Mouse (Mus musculus) retina, postnatal 1 day (tissue): Measurements from ENCODE around the gene Elavl2.

Experiments used
- DNase-seq: peaks from one replicate; pipeline ENCODE4 v3.0.0-alpha.2; 2012

Elavl2 gene

DNA sequence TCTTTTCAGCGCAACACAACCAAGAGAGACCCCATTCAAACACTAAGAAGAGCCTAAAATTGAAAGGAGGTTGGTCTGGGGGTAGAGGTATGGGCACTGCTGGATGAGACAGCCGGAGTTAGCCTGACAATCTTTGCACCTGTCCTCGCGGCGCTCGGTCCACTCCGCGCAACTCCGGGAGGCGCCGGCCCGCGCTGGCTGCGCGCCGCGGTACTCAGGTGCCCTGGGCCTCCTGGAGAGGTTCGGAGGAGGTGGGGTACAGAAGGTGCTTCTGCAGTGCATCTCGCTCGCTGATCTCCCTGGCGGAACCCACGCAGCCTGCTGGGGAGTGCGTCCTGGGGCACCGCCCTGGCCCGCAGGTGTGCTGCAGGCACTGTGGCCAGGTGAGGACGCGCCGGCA lies at the start of gene Elavl2:
TSS of gene Elavl2 (minus strand) at position 363 of the 400 bp plus-strand sequence.
- DNase-seq: peak; percentile 9

DNA sequence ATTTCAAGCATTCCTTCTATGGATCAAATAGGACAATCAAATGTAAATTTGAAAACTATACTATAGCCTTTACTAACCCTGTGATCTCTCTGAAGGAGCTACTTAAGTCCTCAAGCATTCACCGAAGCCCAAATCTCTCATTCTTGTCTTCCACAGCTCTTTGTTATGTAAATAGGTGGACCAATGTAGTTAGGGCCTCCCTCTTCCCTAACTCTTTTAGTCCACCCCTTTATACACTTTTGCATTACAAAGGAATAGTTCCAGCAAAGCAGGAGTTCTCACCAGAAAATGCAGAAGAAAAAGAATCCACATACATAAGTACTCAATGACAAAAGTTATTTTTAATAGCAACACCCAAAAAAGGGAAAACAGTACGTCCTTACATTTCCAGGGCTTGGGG lies 47.3 kb upstream of the Elavl2 start:
- DNase-seq: no peak

DNA sequence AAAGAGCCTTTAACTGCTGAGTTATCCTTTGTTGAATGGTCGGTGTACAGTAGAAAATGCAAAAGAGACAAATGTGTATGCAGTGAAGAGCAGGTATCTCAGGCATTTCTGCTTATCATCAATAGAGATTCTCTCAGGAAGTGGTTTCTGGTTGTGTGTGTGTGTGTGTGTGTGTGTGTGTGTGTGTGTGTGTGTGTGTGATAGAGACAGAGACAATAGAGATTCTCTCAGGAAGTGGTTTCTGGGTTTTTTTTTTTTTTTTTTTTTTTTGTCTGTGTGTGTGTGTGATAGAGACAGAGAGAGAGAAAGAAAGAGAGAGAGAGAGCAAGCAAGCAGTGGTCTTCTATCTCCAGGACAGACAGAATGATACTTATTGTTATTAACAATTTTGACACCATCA lies 15.0 kb upstream of the Elavl2 start:
- no peak for DNase-seq

DNA sequence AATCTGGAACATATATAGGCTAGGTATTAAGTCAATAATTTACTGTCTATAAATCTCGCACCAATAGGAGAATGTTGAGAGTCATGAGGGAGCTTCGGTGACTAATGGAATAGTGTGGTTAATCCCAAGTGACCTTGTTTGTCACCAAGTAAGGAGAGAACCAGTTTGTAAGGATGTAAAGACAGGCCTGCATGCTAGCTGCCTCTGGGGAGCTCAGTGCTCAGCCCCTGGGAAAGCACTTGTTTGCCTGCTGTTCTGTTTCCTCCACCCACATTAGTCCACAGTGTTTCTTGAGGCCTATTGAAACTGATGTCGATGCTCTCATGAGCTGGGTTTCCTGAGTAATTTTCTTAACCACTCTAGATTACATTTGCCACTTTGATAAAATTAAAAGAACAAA lies 4.5 kb upstream of the Elavl2 start:
- no peak for DNase-seq

DNA sequence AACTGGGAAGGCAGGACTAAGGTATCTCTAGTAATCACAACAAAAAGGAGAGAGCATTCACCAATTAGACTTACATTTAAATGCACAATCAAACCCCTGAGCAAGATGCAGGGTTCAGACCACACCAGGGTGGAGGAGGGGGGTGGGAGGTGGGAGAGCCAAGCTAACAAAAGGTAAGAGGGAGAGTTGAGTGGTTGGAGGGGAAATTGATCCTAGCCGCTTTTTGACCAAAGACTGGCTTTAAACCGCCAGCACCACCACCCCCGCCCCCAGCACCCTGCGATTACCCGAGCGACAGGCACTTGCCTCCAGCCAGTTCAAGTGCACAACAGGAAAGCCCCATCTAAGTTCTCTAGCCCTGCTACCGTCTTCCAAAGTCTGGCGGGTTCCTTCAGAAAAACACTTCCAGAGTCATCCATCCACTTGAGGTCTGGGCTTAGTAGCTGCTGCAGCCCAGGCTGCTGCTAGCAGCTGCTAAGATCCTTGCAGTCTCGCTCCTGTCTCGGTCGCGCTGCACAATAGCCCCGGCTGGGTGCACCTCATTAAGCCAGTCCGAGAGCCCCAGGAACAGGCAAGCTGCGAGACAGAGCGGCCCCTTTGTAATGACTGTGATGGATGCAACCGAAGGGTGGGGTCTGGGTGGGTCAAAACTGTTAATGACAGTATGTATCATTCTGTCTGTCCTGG lies 932 bp downstream of the Elavl2 start:
- DNase-seq: peak; percentile 76

DNA sequence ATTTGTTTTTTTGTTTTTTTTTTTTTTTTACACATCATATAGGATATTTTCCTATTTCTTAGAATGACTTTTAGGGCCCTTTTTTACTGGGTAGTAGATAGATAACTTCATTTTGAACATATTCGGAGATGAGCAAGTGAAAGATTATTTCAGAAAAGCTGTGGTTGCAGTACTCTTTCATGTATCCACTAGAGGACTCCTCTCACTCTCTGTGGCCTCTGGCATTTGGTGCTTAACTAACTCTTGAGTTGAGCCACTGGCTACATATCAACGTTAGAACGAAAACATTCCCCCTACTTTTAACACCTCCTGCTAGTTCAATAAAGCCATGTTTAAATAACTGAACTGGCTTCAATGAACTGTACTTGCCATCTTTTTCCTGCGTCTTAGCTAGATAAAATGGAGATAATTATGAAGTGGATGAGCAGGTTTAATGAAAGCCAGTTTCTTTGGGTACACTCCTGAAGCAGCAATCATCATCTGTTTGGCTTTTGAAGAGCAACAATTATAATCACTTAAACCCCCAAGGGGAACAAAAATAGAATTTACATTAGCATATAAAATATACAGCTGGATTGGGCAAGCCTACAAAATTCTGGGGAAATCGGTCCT lies 8.5 kb downstream of the Elavl2 start:
- DNase-seq: no peak

DNA sequence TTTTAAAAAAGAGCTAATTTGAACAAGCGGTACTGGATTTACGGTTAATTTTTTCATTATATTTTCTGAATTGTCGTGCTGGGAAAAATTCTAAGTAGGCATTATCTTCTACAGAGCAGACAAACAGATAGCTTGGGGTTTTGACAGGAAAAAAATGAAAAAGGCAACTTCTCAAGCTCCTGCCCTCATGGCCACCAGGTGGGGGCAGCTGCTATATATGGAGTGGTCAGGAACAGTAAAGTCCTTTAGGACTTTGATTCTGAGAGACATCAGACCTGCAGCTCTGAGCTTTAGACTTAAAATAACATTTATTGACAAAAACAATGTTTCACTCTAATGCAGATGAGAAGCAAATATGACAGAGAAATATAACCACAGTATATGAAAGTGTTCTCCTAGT lies 12.9 kb downstream of the Elavl2 start:
- no peak for DNase-seq

DNA sequence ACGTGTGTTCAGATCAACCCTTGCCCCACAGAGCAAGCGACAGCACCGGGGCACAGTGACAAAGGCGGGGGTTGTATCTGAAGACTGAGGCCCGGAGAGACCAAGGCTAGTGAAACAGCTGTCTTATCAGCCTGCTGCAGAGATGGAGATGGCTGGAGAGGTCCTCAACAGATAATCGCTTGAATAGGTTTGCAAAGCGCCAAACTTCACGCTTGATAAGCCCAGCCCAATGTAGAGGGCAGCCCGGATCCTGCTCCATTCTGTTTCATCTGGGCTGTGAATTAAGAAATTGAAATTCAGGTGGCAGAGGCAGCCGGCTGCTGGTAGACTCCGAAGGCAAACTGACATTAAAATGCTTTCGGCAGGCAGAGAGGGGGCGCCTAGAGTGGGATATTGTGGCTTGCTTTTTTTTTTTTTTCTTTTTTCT lies 19.4 kb downstream of the Elavl2 start:
- peak; percentile 44 for DNase-seq

DNA sequence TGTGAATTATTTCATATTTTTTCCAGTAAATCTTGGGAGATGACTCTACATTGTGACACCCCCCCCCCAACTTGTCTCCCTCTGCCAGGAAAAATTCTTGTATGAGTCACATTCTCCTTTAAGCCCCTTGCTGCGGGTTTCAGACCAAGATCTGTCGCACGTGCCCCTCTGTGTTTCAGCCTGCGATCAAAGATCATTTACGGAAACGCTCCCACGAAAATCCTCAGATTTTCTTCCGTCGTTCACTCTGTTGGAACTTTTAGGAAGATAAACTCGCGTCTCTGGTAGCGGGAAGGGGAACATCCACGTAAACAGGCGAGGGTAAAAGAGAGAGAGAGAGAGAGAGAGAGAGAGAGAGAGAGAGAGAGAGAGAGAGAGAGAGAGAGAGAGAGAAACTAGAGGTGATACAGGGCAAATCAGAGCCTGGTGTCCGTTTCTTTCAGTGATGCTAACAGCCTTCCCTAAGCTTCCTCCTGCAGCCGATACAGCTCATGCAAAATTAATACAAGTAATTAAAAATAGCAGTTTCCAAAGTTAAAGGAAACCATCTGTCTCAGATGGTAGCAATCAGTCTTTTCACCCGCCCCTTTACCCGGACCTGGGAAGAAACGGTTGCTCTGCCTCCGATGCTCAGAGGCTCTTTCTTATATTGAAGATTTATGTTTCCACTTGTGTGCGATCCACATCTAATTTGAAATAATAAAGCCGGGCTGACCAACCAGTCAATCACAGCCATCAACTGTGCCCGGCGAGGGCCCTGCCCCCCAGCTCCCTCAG lies 20.1 kb downstream of the Elavl2 start:
- no peak for DNase-seq

DNA sequence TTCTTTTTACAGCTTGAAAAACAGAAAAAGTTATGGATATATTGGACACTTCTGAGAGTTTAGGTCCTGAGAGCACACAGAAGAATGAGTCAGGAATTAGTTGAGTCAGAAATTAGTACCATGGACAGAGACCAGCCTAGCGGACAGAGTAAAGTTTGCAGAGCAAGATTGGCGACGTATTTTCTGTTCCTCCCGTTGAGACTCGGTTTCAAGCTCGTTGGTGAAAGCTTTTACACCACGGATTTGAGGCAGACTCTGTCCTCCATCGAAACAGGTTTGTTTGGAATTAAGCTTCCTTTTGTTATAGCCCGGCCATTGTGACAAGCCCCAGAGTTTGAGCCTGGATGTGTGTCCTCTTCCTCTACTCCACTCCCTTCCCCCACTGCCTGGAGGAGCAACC lies 21.0 kb downstream of the Elavl2 start:
- peak; percentile 64 for DNase-seq

DNA sequence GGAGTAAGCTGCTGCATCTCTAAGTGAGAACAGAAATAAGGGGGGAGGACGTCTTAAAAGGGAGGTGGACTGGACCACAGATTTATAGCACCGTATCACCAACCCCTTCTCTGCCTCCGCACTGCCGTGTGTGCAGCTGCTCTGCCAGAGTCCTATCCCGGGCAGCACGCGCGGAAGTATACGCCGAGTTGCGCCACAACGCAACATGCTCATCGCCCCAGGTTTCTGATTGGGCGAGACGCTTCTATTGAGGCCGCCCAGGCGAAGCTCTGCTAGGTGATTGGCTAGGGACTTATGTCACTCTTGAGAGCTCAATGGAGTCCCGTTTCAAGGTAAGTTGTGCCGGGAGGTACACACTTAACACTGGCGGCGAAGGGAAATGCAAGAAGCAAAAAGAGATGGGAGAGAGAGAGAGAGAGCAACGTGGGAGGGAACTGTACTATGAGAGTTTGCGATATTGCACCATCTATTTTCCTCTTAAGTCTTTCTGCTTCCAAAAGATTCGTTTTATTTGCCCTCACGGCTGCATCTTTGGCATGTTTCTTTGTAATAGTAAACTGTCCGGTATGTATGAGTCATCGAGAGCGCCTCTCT lies 24.2 kb downstream of the Elavl2 start:
- DNase-seq: peak; percentile 99

DNA sequence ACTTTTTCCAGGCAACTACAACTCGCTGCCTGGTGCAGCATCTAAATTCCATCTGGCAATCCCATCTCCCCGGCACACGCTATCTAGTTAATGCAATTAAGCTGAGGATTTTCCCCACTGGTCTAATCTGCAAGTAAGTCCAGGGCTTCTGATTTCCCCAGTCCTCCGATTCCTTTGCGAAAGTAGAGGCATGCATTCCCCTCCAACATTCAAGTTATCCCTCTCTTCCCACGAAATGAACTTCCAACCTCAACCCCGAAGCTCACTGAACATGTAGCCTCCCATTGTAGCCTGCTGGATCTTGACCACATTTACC lies 25.3 kb downstream of the Elavl2 start:
- peak; percentile 86 for DNase-seq

DNA sequence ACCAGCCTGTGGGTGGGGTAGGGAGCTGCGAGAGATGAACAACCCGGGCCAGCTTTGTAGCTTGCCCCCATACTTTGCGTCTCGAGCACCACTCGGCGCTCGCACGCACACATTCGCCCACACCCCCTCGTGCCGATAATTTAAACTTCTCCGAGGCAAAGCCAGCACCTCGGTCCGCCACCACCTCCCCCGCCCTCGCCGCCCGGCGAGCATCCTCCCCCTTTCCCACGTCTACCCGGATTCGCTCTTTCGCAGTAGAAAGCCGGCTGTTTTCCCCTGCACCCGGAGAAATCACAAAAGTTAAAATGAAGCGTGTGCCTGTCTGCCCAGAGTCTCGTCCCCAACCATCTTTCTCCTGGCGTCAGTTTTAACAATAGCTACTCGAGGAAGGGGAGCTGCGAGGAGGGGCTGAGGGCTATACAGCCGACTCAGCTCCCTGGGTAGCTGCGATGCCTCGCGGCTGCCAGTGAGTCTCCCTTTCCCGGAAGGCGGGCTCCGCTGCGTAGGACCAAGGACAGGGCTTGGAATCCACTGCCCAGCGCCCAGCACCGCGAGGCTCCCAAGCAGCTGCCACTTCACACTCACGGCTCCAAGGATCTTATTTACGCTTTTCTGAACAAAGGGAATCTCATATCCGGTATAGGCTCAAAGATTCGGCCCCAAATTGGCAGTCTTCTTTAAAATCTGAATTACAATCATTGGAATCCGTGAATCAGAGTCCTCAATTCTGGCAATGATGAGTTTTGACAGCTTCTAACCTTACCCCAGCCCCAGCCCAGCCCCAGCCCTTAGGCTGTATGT lies 25.8 kb downstream of the Elavl2 start:
- peak; percentile 78 for DNase-seq

DNA sequence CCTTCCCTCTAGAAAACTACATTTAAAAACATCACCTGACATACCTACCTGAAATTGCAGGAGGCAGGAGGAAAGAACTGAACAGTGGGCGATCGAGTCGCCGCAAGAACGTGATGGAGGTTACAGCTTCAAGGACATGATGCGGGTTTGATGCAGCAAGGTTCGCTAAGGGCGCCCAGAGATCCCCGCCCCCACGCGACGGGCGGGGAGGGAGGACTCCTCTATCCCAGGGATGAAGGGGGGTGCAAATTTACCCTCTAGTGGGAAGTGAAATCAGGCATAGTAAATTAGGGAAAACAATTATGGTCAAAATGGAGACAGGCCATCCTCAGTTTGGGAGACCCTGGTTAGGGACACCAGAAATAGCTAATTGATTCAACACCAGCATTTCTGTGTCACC lies 27.7 kb downstream of the Elavl2 start:
- peak; percentile 20 for DNase-seq

DNA sequence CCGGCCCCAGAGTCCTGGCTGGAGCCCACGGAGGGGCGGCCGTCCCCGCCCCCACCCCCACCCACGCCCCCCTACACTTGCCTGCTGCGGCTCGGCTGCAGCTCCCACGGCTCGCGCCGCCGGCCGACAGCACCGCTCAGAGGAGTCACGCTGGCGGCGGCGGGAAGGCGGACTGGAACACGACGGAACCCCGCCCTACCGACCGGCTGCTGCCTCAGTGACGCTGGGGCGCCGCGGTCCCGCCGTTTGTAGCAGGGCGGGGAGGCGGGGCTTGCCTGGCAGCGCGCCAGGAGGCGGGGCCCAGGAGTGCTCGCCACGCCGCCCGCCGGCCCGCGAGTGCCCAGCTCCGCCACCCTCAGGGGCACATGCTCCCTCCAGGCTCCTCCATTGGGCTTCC lies 28.8 kb downstream of the Elavl2 start:
- peak; percentile 87 for DNase-seq

DNA sequence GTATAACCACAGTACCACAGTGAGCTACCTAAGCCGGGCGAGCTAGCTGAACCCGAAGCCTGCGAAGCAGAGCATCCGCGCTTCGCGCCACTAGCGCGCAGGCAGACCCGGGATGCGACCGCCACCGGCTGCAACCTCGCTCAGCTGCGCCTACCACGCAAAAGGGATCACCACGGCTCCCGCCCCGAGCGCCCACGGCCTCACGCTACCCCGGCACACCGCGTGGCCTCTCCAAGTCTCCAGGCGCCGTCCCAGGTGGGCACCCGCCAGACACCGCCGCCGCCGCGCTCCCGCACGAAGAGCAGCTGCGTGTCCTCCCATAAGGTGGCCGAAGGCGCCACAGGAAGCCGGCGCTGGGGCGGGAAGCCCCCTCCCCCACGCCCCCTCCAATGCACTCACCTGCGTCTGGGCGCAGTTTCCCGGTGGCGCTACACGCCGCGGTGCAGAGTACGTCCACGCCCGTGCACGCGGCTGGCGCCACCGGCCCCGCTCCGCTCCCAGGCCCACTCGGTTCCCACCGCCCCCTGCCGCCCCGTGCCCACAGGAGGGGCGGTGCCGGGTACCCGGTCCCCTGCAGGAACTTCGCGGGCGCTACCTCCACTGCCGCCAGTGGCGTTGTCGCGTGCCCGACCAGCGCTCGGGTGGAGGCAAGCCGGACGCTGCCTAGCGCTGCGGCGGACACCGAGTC lies 29.3 kb downstream of the Elavl2 start:
- peak; percentile 55 for DNase-seq

DNA sequence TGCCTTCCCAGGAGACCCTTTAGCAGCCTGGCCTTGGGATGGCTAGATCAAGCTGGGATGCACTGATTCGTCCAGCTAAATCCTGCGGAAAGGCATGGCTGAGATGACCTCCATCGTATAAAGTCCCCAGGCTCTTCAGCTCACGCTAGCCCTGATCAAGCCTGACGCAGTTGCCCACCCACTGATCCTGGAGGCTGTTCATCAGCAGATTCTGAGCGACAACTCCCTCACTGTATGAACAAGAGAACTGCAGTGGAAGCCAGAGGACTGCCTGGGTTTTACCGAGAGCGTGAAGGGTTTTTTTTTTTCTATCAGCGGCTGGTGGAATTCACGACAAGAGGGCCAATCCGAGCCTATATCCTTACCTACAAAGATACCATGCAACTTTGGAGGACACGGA lies 35.3 kb downstream of the Elavl2 start:
- peak; percentile 33 for DNase-seq

DNA sequence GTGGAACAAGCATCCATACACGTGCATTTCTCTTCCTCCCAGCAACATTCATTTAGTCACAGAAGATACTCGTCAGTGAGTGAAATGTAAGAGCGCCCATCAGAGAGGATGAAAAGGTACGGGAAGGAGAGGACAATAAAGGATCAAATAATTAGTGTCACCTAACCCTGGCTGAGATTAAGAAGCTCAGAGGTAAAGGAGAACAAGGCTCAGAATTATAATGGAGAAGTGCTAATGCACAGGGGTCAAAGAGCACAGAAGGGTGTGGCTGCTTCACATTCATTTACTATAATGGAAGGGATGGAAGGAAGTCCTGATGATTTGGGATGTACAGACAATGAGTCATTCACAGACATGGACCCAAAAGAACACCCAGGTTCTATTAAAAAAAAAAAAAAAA lies 36.6 kb downstream of the Elavl2 start:
- no peak for DNase-seq

DNA sequence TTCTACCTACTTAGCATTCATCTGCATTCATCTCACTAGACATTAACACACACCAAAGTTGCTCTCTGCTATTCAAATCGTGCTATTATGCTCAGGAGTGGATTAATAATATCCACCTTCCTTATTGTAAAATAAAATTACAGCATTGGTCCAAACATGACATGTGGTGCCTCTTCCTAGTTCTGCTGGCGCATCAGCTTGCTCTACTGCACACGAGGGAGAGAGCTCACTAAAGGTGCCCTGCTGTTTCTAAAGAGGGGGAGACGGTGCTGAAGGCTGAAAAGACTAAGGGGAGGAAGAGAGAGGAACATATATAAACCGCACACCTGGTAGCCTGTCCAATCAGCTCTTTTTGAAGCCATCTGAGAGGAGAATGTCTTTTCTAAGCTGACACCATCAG lies 38.1 kb downstream of the Elavl2 start:
- no peak for DNase-seq

DNA sequence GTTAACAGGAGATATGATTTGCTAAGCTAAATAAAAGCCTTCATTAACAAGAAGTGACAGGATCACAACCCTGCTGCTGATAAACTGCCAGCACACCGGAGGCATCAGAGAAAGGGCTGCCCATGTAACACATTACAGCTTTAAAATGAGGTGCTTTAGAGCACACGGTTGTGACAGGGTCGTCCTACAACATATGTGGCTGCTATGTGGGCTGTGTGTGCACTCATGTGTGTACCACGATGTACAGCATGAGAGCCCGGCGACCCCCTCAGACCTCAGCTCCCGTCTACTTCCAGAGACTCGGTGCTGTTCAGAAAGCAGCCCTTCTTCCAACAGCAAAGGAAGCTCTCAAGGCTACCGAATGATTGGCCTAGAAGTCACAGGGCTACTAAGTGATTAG lies 47.4 kb downstream of the Elavl2 start:
- peak; percentile 5 for DNase-seq

DNA sequence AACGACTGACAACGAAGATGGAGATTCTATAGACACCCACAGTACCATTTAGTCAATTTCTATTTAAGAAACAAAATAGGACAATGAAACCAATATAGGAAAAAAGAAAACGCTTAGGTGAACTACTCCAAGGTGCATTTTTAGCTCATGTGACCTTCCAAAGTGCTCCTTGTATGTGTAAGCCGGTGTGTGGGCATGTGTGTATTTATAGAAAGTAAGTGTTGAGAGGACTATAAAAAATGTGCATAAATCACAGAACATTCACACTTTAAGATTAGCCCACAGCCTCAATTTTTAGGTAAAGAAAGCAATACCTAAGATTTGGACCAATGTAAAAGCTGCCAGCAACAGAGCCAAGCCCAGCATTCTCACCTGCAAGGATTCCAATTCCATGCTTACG lies 51.0 kb downstream of the Elavl2 start:
- no peak for DNase-seq

DNA sequence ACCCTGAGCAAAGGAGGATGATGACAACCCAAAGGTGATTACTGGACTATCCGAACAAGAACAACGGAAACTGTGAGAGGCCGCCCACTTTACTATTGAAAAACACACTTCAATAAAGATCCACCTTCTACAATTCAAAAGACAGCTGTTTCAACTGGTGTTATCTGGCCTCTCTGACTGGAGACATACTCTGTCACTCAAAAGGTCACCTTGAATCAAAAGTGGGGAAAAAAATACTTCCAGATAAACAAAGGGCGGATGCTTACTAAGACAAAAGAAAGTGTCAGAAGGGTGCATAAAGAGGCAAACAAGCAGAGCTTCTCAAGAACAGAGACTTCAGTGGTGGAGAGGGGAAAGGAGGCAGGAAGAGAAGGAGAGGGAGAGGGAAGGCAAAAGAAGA lies 66.4 kb downstream of the Elavl2 start:
- no peak for DNase-seq
